Mouse (Mus musculus) ES-E14 (cell line): Measurements from ENCODE around the gene Adprhl2. TPM values are rescaled to one million over a fixed set of nuclear protein-coding genes. Genes with fewer than 3 reads are reported as not detected.

Source experiments
- DNase-seq: peaks from one replicate; pipeline ENCODE4 v3.0.0-alpha.2; 2013; ENCODE audit warnings: low read depth, low spot score
- H3K27ac ChIP-seq: 2 replicates; pipeline ENCODE4 v1.5.1; 2012; ENCODE audit warnings: low read depth, mild to moderate bottlenecking, low read length, moderate library complexity, mixed read lengths; ENCODE audit not compliant: poor library complexity, insufficient read depth, severe bottlenecking
- H3K36me3 ChIP-seq: 2 replicates; pipeline ENCODE4 v1.6.1; 2012; ENCODE audit warnings: mild to moderate bottlenecking, low read length, moderate library complexity, mixed read lengths; ENCODE audit not compliant: control insufficient read depth, poor library complexity, insufficient read depth, severe bottlenecking
- H3K4me1 ChIP-seq, 2 experiments: fragments of 150-350 bp in 1 of 2; sonication (generic) in 1 of 2; 2 replicates each; pipeline ENCODE4 v1.6.1; 2012; ENCODE audit warnings: low read length in 2 of 2, mild to moderate bottlenecking in 1 of 2, mixed read lengths in 1 of 2; ENCODE audit not compliant: control insufficient read depth in 2 of 2, insufficient read depth in 2 of 2, poor library complexity in 1 of 2
- H3K4me3 ChIP-seq, 2 experiments: fragments of 150-350 bp in 1 of 2; sonication (generic) in 1 of 2; 2 replicates each; pipeline ENCODE4 v1.5.1; 2012; ENCODE audit warnings: low read length in 2 of 2, low read depth in 1 of 2, mild to moderate bottlenecking in 1 of 2, mixed read lengths in 1 of 2; ENCODE audit not compliant: insufficient read depth in 1 of 2, poor library complexity in 1 of 2, severe bottlenecking in 1 of 2
- H3K9ac ChIP-seq: 2 replicates; pipeline ENCODE4 v1.6.1; 2012; ENCODE audit warnings: low read depth, mild to moderate bottlenecking, low read length, mixed read lengths; ENCODE audit not compliant: poor library complexity, insufficient read depth, severe bottlenecking
- H3K9me3 ChIP-seq: fragments of 150-350 bp; sonication (generic); 2 replicates; pipeline ENCODE4 v1.6.1; 2012; ENCODE audit warnings: low read depth, mild to moderate bottlenecking, low read length; ENCODE audit not compliant: control insufficient read depth, insufficient read depth
- CHD2 ChIP-seq: IDR thresholded peaks from 2 replicates; pipeline ENCODE4 v1.6.1; 2014; ENCODE audit warnings: mild to moderate bottlenecking, low read depth, low read length, inconsistent platforms
- HCFC1 ChIP-seq: IDR thresholded peaks from 2 replicates; pipeline ENCODE4 v1.6.1; 2012; ENCODE audit warnings: low read length, inconsistent platforms, borderline replicate concordance; ENCODE audit not compliant: insufficient read depth
- MAFK ChIP-seq: IDR thresholded peaks from 2 replicates; pipeline ENCODE4 v1.6.1; 2014; ENCODE audit warnings: mild to moderate bottlenecking, low read depth, low read length, inconsistent platforms; ENCODE audit not compliant: insufficient read depth
- ZC3H11A ChIP-seq: IDR thresholded peaks from 2 replicates; pipeline ENCODE4 v1.6.1; 2012; ENCODE audit warnings: low read depth, mild to moderate bottlenecking, inconsistent platforms, low read length, borderline replicate concordance
- ZNF384 ChIP-seq: IDR thresholded peaks from 2 replicates; pipeline ENCODE4 v1.6.1; 2012; ENCODE audit warnings: low read depth, low read length, inconsistent platforms
- in situ Hi-C, 2 experiments: fragments of 600-800 bp; cut with MboI; formaldehyde crosslinking; loops; one replicate each; pipeline ENCODE4 v1.15.1; 2025; ENCODE audit warnings: low sequenced_read_pairs in 2 of 2, inconsistent platforms in 1 of 2; ENCODE audit not compliant: unreplicated experiment in 2 of 2
- total RNA-seq: library from RNA; depleted of rRNA; stranded (reverse); fragments of 300-350 nt; gene quantifications from 2 replicates; pipeline ENCODE4 v1.2.3, GENCODE M21; 2012; rRNA removed

Gene Adprhl2
- total RNA-seq, 1 experiment: 50.5 TPM

DNA sequence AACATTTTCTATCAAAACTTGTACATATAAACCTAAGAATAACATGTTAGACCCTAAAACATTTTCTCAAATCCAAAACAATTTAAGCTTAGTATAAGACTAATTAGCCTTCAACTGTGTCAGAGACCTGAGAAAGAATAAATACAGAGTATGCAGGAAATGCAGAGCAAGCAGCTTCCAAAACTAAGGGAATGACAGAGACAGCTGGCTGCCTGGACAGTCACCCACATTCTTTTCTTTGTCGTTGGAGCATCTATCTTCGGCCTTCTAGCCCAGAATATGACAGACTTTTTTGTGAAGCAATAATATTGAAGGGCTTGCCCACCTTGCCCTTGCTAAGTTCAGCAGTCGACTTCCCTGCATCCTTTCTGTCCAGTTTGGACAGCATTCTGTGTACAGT lies 52.2 kb downstream of the Adprhl2 start:
- Histone ChIP-seq H3K9me3 (no peaks in the 10 kb centered on the region), H3K36me3 (peaks cover 2% of the 10 kb centered on the region; the same call in 1 of the 2 replicates), H3K27ac (no peak overlapping the region), H3K4me3 (no peak overlapping the region), H3K9ac (no peak overlapping the region), H3K4me1 (peaks cover 0 to 3% of the 10 kb centered on the region in 2 experiments; a peak in 1 of 4 replicates)
- in situ Hi-C loops: no loop called here
- TF ChIP-seq ZNF384 (no peak), HCFC1 (no peak), CHD2 (no peak), ZC3H11A (no peak), MAFK (no peak)
- DNase-seq: no peak

Other genes with a start within 250 kb of the Adprhl2 start
- 15.0 and 21.8 TPM in 2 replicates for gene Lsm10, start 225.1 kb downstream of the Adprhl2 start, total RNA-seq
- gene Stk40, start 217.7 kb downstream of the Adprhl2 start, total RNA-seq: 20.1 and 20.2 TPM in 2 replicates
- 44.2 and 48.7 TPM in 2 replicates for gene Eva1b, start 174.0 kb downstream of the Adprhl2 start, total RNA-seq
- 2.4 and 3.0 TPM in 2 replicates for gene Sh3d21, start 158.2 kb downstream of the Adprhl2 start, total RNA-seq
- 202 and 211 TPM in 2 replicates for gene Thrap3, start 118.9 kb downstream of the Adprhl2 start, total RNA-seq
- 20.9 and 27.1 TPM in 2 replicates for gene Map7d1, start 65.4 kb downstream of the Adprhl2 start, total RNA-seq
- 54.8 and 54.9 TPM in 2 replicates for gene Trappc3, start 59.4 kb downstream of the Adprhl2 start, total RNA-seq
- 3.7 and 3.8 TPM in 2 replicates for gene Col8a2, start 34.9 kb downstream of the Adprhl2 start, total RNA-seq
- 1.7 and 2.9 TPM in 2 replicates for gene Tekt2, start 4.0 kb upstream of the Adprhl2 start, total RNA-seq
- 17.6 and 17.8 TPM in 2 replicates for gene Ago3, start 107.9 kb upstream of the Adprhl2 start, total RNA-seq
- gene Ago1, start 146.9 kb upstream of the Adprhl2 start, total RNA-seq: 15.8 and 22.6 TPM in 2 replicates
- 0.16 and 0.18 TPM in 2 replicates for gene Ago4, start 211.8 kb upstream of the Adprhl2 start, total RNA-seq
- 22.0 and 26.2 TPM in 2 replicates for gene Clspn, start 235.2 kb upstream of the Adprhl2 start, total RNA-seq